Mouse (Mus musculus) lung, postnatal 36 days (tissue): ENCODE measurements around the gene Ddx51.

ENCODE experiments used
- DNase-seq: peaks from one replicate; pipeline ENCODE4 v3.0.0; 2022; ENCODE audit warnings: mixed read lengths

The Ddx51 gene

GRCm38 (mm10) chr5:110652719-110653648, at the start of gene Ddx51, which contains the start of gene Noc4l:
Gene Ddx51, plus strand, starts transcription at chr5:110653451.
Gene Noc4l, minus strand, starts transcription at chr5:110653417.
- peak; percentile 97 for DNase-seq

- DNase-seq = no peak
These were observed 48.9 kb upstream of the Ddx51 start for GRCm38 (mm10) chr5:110604311-110604710.

GRCm38 (mm10) chr5:110605531-110606221, 47.6 kb upstream of the Ddx51 start:
- DNase-seq = no peak

- peak; percentile 45 for DNase-seq
These were observed 45.5 kb upstream of the Ddx51 start for GRCm38 (mm10) chr5:110607767-110608166.

- DNase-seq = no peak
These were observed 44.9 kb upstream of the Ddx51 start for GRCm38 (mm10) chr5:110608336-110608735.

- DNase-seq = no peak
These were observed 44.3 kb upstream of the Ddx51 start for GRCm38 (mm10) chr5:110608941-110609340.

- no peak for DNase-seq
These were observed 43.8 kb upstream of the Ddx51 start for GRCm38 (mm10) chr5:110609425-110609824.

GRCm38 (mm10) chr5:110609868-110610267, 43.4 kb upstream of the Ddx51 start:
- DNase-seq = no peak

- no peak for DNase-seq
These were observed 42.8 kb upstream of the Ddx51 start for GRCm38 (mm10) chr5:110610484-110610883.

- DNase-seq = no peak
These were observed 41.7 kb upstream of the Ddx51 start for GRCm38 (mm10) chr5:110611435-110612158.

- no peak for DNase-seq
These were observed 34.0 kb upstream of the Ddx51 start for GRCm38 (mm10) chr5:110619226-110619625.

GRCm38 (mm10) chr5:110624319-110624718, 28.9 kb upstream of the Ddx51 start:
- no peak for DNase-seq

GRCm38 (mm10) chr5:110627351-110627750, 25.9 kb upstream of the Ddx51 start:
- no peak for DNase-seq

- no peak for DNase-seq
These were observed 25.1 kb upstream of the Ddx51 start for GRCm38 (mm10) chr5:110628156-110628555.

- no peak for DNase-seq
These were observed 23.6 kb upstream of the Ddx51 start for GRCm38 (mm10) chr5:110629525-110630120.

- peak; percentile 52 for DNase-seq
These were observed 17.1 kb upstream of the Ddx51 start for GRCm38 (mm10) chr5:110635951-110636707.

GRCm38 (mm10) chr5:110638306-110639074, 14.8 kb upstream of the Ddx51 start:
- DNase-seq = no peak

- peak; percentile 84 for DNase-seq
These were observed 13.8 kb upstream of the Ddx51 start for GRCm38 (mm10) chr5:110639459-110639858.

GRCm38 (mm10) chr5:110646377-110646776, 6.9 kb upstream of the Ddx51 start:
- no peak for DNase-seq

GRCm38 (mm10) chr5:110653686-110654085, 435 bp downstream of the Ddx51 start:
- no peak for DNase-seq

- no peak for DNase-seq
These were observed 6.4 kb downstream of the Ddx51 start for GRCm38 (mm10) chr5:110659682-110660081.
